Mouse (Mus musculus) liver, adult 2 months (tissue): Measurements from ENCODE around the gene Nat9.

Experiments
- CTCF ChIP-seq: fragments of 200-500 bp; IDR thresholded peaks from 2 replicates; pipeline ENCODE4 v1.5.1; 2011; ENCODE audit warnings: low read depth, low read length, control low read depth
- POLR2A ChIP-seq: fragments of 200-500 bp; IDR thresholded peaks from 2 replicates; pipeline ENCODE4 v1.6.1; 2011; ENCODE audit warnings: low read length, control low read depth; ENCODE audit not compliant: insufficient read depth; ENCODE audit errors: extremely low read depth

DNA sequence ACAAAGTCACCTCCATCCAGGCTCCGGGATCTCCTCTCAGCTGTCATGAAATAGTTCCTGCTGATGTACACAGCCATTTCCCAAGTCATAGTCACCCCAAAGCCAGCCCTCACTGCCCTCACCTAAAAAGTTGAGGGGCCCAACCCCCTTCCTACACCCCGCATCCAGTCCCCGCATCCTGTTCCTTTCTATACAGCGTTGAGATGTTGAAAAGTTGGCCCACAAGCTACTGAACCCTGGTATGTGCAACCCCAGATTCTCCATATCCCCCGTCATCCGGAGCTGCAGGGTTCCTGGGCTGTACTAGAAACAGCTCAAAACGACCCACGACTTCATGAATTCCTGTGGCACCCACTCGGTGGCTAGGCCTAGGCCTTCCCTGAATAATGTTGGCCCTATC, 34.6 kb downstream of the Nat9 start:
- TF ChIP-seq POLR2A (no peak), CTCF (no peak)
